Mouse (Mus musculus): ENCODE data around the gene Rnf212b. TPM values are rescaled to one million over a fixed set of nuclear protein-coding genes. Genes with fewer than 3 reads are reported as not detected.
"Not testable (repeated sequence)": the region's sequence is repeated elsewhere in the genome, so short reads cannot be mapped to it uniquely, and the experiment has no call there.

Gene Rnf212b
- total RNA-seq (2014; rRNA removed) (not detected in 2 replicates), polyA plus RNA-seq (2015; fragmentation: Nextera tagmentation; extraction: Ambion mirVana) (not detected in 2 replicates)

GRCm38 (mm10) chr14:54813991-54814390 is at the start of gene Rnf212b:
Gene Rnf212b (plus strand): TSS chr14:54814141.
- no peaks in the 10 kb centered on the region for H3K27me3 ChIP-seq (ENCODE audit: insufficient read depth, low read length)
- TF ChIP-seq CTCF (IDR thresholded peaks at IDR 0.05; ENCODE audit: low read depth) = no peak
- no peak within 1 kb of the TSS for H3K27ac ChIP-seq (ENCODE audit: low read depth, low read length)
- H3K9me3 ChIP-seq (ENCODE audit: low read length) = no peaks in the 10 kb centered on the region
- no peak within 1 kb of the TSS for H3K4me2 ChIP-seq (ENCODE audit: low read depth)
- DNase-seq (no peak), ATAC-seq (no peak)
- H3K4me1 ChIP-seq (ENCODE audit: insufficient read depth) = no peaks in the 10 kb centered on the region
- H3K36me3 ChIP-seq (ENCODE audit: insufficient read depth) = no peaks in the 10 kb centered on the region
- 91% methylated on average over 29 of the region's 29 CpGs for WGBS
- H3K4me3 ChIP-seq (ENCODE audit: low read depth, low read length) = no peak within 1 kb of the TSS
- no peak within 1 kb of the TSS for H3K9ac ChIP-seq

- not testable (repeated sequence) for H3K27me3 ChIP-seq (ENCODE audit: insufficient read depth, low read length); DNase-seq; H3K27ac ChIP-seq (ENCODE audit: low read depth, low read length); H3K4me2 ChIP-seq (ENCODE audit: low read depth); H3K9ac ChIP-seq; H3K4me1 ChIP-seq (ENCODE audit: insufficient read depth); H3K4me3 ChIP-seq (ENCODE audit: low read depth, low read length); H3K9me3 ChIP-seq (ENCODE audit: low read length); H3K36me3 ChIP-seq (ENCODE audit: insufficient read depth); ATAC-seq
- 96% methylated on average over 4 of the region's 7 CpGs for WGBS
These were observed 47.0 kb upstream of the Rnf212b start for GRCm38 (mm10) chr14:54766937-54767336.

GRCm38 (mm10) chr14:54768314-54769067 is 45.5 kb upstream of the Rnf212b start:
- DNase-seq = no peak
- H3K4me1 ChIP-seq (ENCODE audit: insufficient read depth) = peaks cover 8% of the 10 kb centered on the region; the same call in 1 of the 2 replicates
- H3K4me3 ChIP-seq (ENCODE audit: low read depth, low read length) = no peak overlapping the region
- H3K9me3 ChIP-seq (ENCODE audit: low read length) = no peaks in the 10 kb centered on the region
- H3K9ac ChIP-seq = no peak overlapping the region
- no peak overlapping the region for H3K4me2 ChIP-seq (ENCODE audit: low read depth)
- WGBS = 87% methylated on average over 10 of the region's 10 CpGs
- H3K27ac ChIP-seq (ENCODE audit: low read depth, low read length) = no peak overlapping the region
- no peak for ATAC-seq
- TF ChIP-seq CTCF (IDR thresholded peaks at IDR 0.05; ENCODE audit: low read depth) = no peak
- no peaks in the 10 kb centered on the region for H3K36me3 ChIP-seq (ENCODE audit: insufficient read depth)
- no peaks in the 10 kb centered on the region for H3K27me3 ChIP-seq (ENCODE audit: insufficient read depth, low read length)

- DNase-seq (no peak), ATAC-seq (no peak)
- no peak overlapping the region for H3K4me3 ChIP-seq (ENCODE audit: low read depth, low read length)
- H3K27ac ChIP-seq (ENCODE audit: low read depth, low read length) = no peak overlapping the region
- H3K4me2 ChIP-seq (ENCODE audit: low read depth) = no peak overlapping the region
- H3K36me3 ChIP-seq (ENCODE audit: insufficient read depth) = no peaks in the 10 kb centered on the region
- TF ChIP-seq CTCF (IDR thresholded peaks at IDR 0.05; ENCODE audit: low read depth) = no peak
- no peak overlapping the region for H3K9ac ChIP-seq
- no peaks in the 10 kb centered on the region for H3K9me3 ChIP-seq (ENCODE audit: low read length)
- peaks cover 11% of the 10 kb centered on the region; the same call in 1 of the 2 replicates for H3K4me1 ChIP-seq (ENCODE audit: insufficient read depth)
- 92% methylated on average over 5 of the region's 5 CpGs for WGBS
- no peaks in the 10 kb centered on the region for H3K27me3 ChIP-seq (ENCODE audit: insufficient read depth, low read length)
These were observed 44.9 kb upstream of the Rnf212b start for GRCm38 (mm10) chr14:54769068-54769425.

GRCm38 (mm10) chr14:54770373-54770772 is 43.6 kb upstream of the Rnf212b start:
- Histone ChIP-seq H3K27ac (ENCODE audit: low read depth, low read length) (no peak overlapping the region), H3K36me3 (ENCODE audit: insufficient read depth) (no peaks in the 10 kb centered on the region), H3K4me1 (ENCODE audit: insufficient read depth) (peaks cover 11% of the 10 kb centered on the region; the same call in 1 of the 2 replicates), H3K9ac (no peak overlapping the region), H3K4me3 (ENCODE audit: low read depth, low read length) (no peak overlapping the region), H3K9me3 (ENCODE audit: low read length) (no peaks in the 10 kb centered on the region), H3K4me2 (ENCODE audit: low read depth) (no peak overlapping the region), H3K27me3 (ENCODE audit: insufficient read depth, low read length) (no peaks in the 10 kb centered on the region)
- TF ChIP-seq CTCF (IDR thresholded peaks at IDR 0.05; ENCODE audit: low read depth) = no peak
- no peak for DNase-seq
- no peak for ATAC-seq
- WGBS = 97% methylated on average over 5 of the region's 5 CpGs

- DNase-seq = peak; percentile 84
- Histone ChIP-seq H3K4me1 (ENCODE audit: insufficient read depth) (peaks cover 11% of the 10 kb centered on the region; the same call in 1 of the 2 replicates), H3K9me3 (ENCODE audit: low read length) (no peaks in the 10 kb centered on the region), H3K27me3 (ENCODE audit: insufficient read depth, low read length) (no peaks in the 10 kb centered on the region), H3K9ac (peak overlapping the region; percentile 31; the same call in 1 of the 2 replicates), H3K4me3 (ENCODE audit: low read depth, low read length) (no peak overlapping the region), H3K4me2 (ENCODE audit: low read depth) (peak overlapping the region; percentile 39), H3K27ac (ENCODE audit: low read depth, low read length) (peak overlapping the region; percentile 90), H3K36me3 (ENCODE audit: insufficient read depth) (no peaks in the 10 kb centered on the region)
- no peak for TF ChIP-seq CTCF (IDR thresholded peaks at IDR 0.05; ENCODE audit: low read depth)
- ATAC-seq = peak; percentile 94
- 49% methylated on average over 20 of the region's 20 CpGs for WGBS
These were observed 41.5 kb upstream of the Rnf212b start for GRCm38 (mm10) chr14:54772333-54772856.

GRCm38 (mm10) chr14:54775534-54776041 is 38.4 kb upstream of the Rnf212b start:
- Histone ChIP-seq H3K9me3 (ENCODE audit: low read length) (no peaks in the 10 kb centered on the region), H3K36me3 (ENCODE audit: insufficient read depth) (no peaks in the 10 kb centered on the region), H3K4me1 (ENCODE audit: insufficient read depth) (peaks cover 11% of the 10 kb centered on the region), H3K4me3 (ENCODE audit: low read depth, low read length) (no peak overlapping the region), H3K4me2 (ENCODE audit: low read depth) (no peak overlapping the region), H3K27me3 (ENCODE audit: insufficient read depth, low read length) (no peaks in the 10 kb centered on the region), H3K27ac (ENCODE audit: low read depth, low read length) (no peak overlapping the region; the same call in 1 of the 2 replicates), H3K9ac (no peak overlapping the region)
- no peak for ATAC-seq
- no peak for TF ChIP-seq CTCF (IDR thresholded peaks at IDR 0.05; ENCODE audit: low read depth)
- WGBS = 71% methylated on average over 7 of the region's 7 CpGs
- no peak for DNase-seq

Measured in forebrain, postnatal 0 days (tissue).